ENCODE assay signal across 8 mouse cellular contexts in the genomic region with DNA sequence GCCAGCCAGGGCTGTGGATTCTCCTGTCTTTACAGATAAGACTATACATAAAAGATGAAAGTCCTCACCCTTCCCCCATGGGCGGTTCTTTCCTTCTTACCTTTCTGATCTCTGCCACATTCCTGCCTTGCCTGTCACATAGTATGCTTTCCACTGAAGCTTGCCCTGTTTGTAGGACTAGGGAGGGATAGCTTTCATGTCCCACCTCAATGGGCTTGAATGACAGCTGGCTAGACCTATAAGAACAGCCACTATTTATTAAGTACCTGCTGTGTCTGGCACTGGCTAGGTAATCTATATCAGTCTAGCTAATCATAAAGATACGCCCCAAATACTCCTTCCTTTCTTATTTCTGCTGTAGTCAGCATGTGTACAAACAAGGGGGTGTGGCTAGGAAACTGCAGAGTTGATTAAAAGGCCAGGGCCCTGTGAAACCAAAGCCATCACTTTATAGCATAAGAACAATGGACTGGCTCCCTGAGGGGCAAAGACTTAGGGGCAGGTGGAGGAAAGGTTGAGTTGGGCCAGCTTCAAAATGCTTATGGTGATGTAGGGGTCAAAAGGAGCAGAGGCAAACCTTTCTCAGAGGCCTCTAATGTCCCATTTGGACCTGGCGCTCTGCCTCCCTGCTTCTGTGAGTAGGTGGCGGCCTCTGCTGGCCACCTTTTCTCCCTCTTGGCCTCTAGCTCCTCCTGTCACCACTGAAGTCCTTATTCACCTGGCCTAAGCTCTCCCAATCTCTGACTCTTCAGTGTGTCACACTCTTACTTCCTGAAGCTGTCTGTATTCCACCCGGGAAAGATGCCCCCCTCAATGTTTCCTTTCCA. TPM values are rescaled to one million over a fixed set of nuclear protein-coding genes. Genes with fewer than 3 reads are reported as not detected.
A peak's percentile ranks its signal among the peaks of the same experiment; 100 is the strongest.
DNase-seq lines count a peak whose midpoint lies in the region; ATAC-seq and TF ChIP-seq lines count a peak whose summit lies in the region.

No protein-coding gene starts in this region.

- WGBS in liver, embryonic 14.5 days (ENCODE audit: insufficient replicate concordance) = 17% methylated on average over 5 of the region's 5 CpGs

- DNase-seq in heart, adult 8-10 months (ENCODE audit: low spot score) = peak; percentile 37
- no peak for DNase-seq in heart, adult 11 months
- peak; percentile 75 for DNase-seq in CD4-positive helper T cell, adult 2 months (ENCODE audit: low read depth, low spot score)
- peak; percentile 64 for DNase-seq in gastrocnemius, postnatal 25 days
- peak in 1 of 3 experiments; percentile 13 for DNase-seq in liver, embryonic 14.5 days (ENCODE audit: low read depth in 3 of 3, low spot score in 3 of 3)
- peak; percentile 36 to 56 for DNase-seq in spleen, postnatal 14 days (ENCODE audit: low spot score in 2 of 2)
- no peak for DNase-seq in right cerebral cortex, postnatal 25 days

- no peak overlapping the region for H3K9ac ChIP-seq in liver, embryonic 14.5 days (replicated peaks)

- TF ChIP-seq CTCF in liver, embryonic 14.5 days (IDR thresholded peaks at IDR 0.05; ENCODE audit: low read depth) = peak; percentile 66

- 0 out of 2 replicates have a peak, but pooled peaks have one; percentile 65 for ATAC-seq in cerebellum, adult (ENCODE audit: insufficient number of reproducible peaks, low FRiP score, low TSS enrichment)
- ATAC-seq in liver, embryonic 14.5 days (ENCODE audit: insufficient read depth) = no peak

- TF ChIP-seq EP300 in liver, embryonic 14.5 days (IDR thresholded peaks at IDR 0.05; ENCODE audit: low read depth) = no peak

- peaks cover 0 to 4% of the 10 kb centered on the region in 2 experiments; a peak in 2 of 4 replicates for H3K4me1 ChIP-seq in liver, embryonic 14.5 days (replicated peaks; ENCODE audit: control insufficient read depth in 2 of 2, insufficient read depth in 2 of 2, low read length in 1 of 2)

- H3K9me3 ChIP-seq in liver, embryonic 14.5 days (ENCODE audit: control insufficient read depth, low read length) = no peaks in the 10 kb centered on the region

- peaks cover 24% of the 10 kb centered on the region for H3K27me3 ChIP-seq in liver, embryonic 14.5 days (ENCODE audit: control insufficient read depth, insufficient read depth, low read length)

- no peak overlapping the region for H3K4me2 ChIP-seq in liver, embryonic 14.5 days (ENCODE audit: low read depth)

- no peak overlapping the region for H3K4me3 ChIP-seq in liver, embryonic 14.5 days (ENCODE audit: insufficient read depth in 1 of 2, low read depth in 2 of 2, low read length in 2 of 2)

- no peaks in the 10 kb centered on the region for H3K36me3 ChIP-seq in liver, embryonic 14.5 days (replicated peaks; ENCODE audit: control insufficient read depth, insufficient read depth, low read depth)

- no peak overlapping the region for H3K27ac ChIP-seq in liver, embryonic 14.5 days

RNA-seq across cellular contexts. Expression of gene Scn4b, which starts 4.5 kb away (rescaled TPM):
- total RNA-seq in heart, adult 8-10 months (2022) = 10 to 100 TPM; 30.2 to 58.6 (median 38.0) TPM
- 100 to 1,000 TPM; 202 to 205 TPM for total RNA-seq in gastrocnemius, postnatal 25 days (2021)
- 0.03 and 0.06 TPM in 2 replicates for polyA plus RNA-seq in liver, embryonic 14.5 days (2012; rRNA removed)
- 0.01 TPM in 1 of 2 replicates, not detected in the other for polyA plus RNA-seq in liver, embryonic 14.5 days (2014; fragmentation: Nextera tagmentation; extraction: Ambion mirVana)

RNA-seq across cellular contexts. Expression of gene Scn2b, which starts 16.1 kb away (rescaled TPM):
- 1 to 10 TPM in 2 of 4 experiments, under 1 TPM in 2; 0.81 to 1.4 (median 1.1) TPM for total RNA-seq in heart, adult 8-10 months (2022)
- total RNA-seq in gastrocnemius, postnatal 25 days (2021) = 1 to 10 TPM; 1.7 to 1.9 TPM
- 0.13 and 0.15 TPM in 2 replicates for polyA plus RNA-seq in liver, embryonic 14.5 days (2012; rRNA removed)
- polyA plus RNA-seq in liver, embryonic 14.5 days (2014; fragmentation: Nextera tagmentation; extraction: Ambion mirVana) = 0.08 and 0.10 TPM in 2 replicates

RNA-seq across cellular contexts. Expression of gene BC049352, which starts 48.1 kb away (rescaled TPM):
- not detected for total RNA-seq in heart, adult 8-10 months (2022)
- total RNA-seq in gastrocnemius, postnatal 25 days (2021) = 1 to 10 TPM; 1.7 to 1.9 TPM
- 0.04 TPM in 1 of 2 replicates, not detected in the other for polyA plus RNA-seq in liver, embryonic 14.5 days (2012; rRNA removed)
- polyA plus RNA-seq in liver, embryonic 14.5 days (2014; fragmentation: Nextera tagmentation; extraction: Ambion mirVana) = 0.11 TPM in 1 of 2 replicates, not detected in the other

RNA-seq across cellular contexts. Expression of gene Jaml, which starts 54.7 kb away (rescaled TPM):
- not detected for total RNA-seq in heart, adult 8-10 months (2022)
- under 1 TPM; 0.28 to 0.86 TPM for total RNA-seq in gastrocnemius, postnatal 25 days (2021)
- 0.03 and 0.09 TPM in 2 replicates for polyA plus RNA-seq in liver, embryonic 14.5 days (2012; rRNA removed)
- 0.21 and 0.25 TPM in 2 replicates for polyA plus RNA-seq in liver, embryonic 14.5 days (2014; fragmentation: Nextera tagmentation; extraction: Ambion mirVana)

Comparison
In these comparisons a context has a peak if more than half of its experiments do, and no peak if none do; other contexts are left out.
1. DNase-seq: peak in heart, adult 8-10 months (single experiment), CD4-positive helper T cell, adult 2 months (single experiment), gastrocnemius, postnatal 25 days (single experiment) and spleen, postnatal 14 days (2 of 2); none in heart, adult 11 months (single experiment) and right cerebral cortex, postnatal 25 days (single experiment).